Comparison of ENCODE assay signal across 12 mouse cellular contexts in genomic region chr2:73475519-73475918, GRCm38 (mm10). TPM values are rescaled to one million over a fixed set of nuclear protein-coding genes. Genes with fewer than 3 reads are reported as not detected.
DNase-seq lines count a peak whose midpoint lies in the region; ATAC-seq and TF ChIP-seq lines count a peak whose summit lies in the region.
"Had no signal": no experiment of that assay in that cellular context is flagged by ENCODE, and none has a peak within 500 bp of the region (broad histone marks: within the 10 kb centered on the region; RNA-seq: fewer than 3 reads in every experiment).

No protein-coding gene starts in this region.

- no peaks in the 10 kb centered on the region for H3K36me3 ChIP-seq in midbrain, embryonic 14.5 days (ENCODE audit: control insufficient read depth, insufficient read depth, low read length)
- H3K36me3 ChIP-seq in midbrain, embryonic 10.5 days = peaks cover 14% of the 10 kb centered on the region; the same call in 1 of the 2 replicates
- no peaks in the 10 kb centered on the region for H3K36me3 ChIP-seq in liver, embryonic 16.5 days (ENCODE audit: control insufficient read depth, insufficient read depth)
- no peaks in the 10 kb centered on the region for H3K36me3 ChIP-seq in stomach, postnatal 0 days (ENCODE audit: control insufficient read depth, insufficient read depth, low read length)
- H3K36me3 ChIP-seq: forebrain, embryonic 15.5 days; heart, embryonic 15.5 days; midbrain, embryonic 15.5 days had no signal

- no peak overlapping the region for H3K4me3 ChIP-seq in midbrain, embryonic 14.5 days (replicated peaks; ENCODE audit: low read depth, low read length)
- H3K4me3 ChIP-seq in midbrain, embryonic 10.5 days = no peak overlapping the region
- no peak overlapping the region for H3K4me3 ChIP-seq in liver, embryonic 16.5 days (ENCODE audit: low read depth, low read length)
- H3K4me3 ChIP-seq in stomach, postnatal 0 days (ENCODE audit: low read depth, low read length) = no peak overlapping the region
- H3K4me3 ChIP-seq: forebrain, embryonic 15.5 days; heart, embryonic 15.5 days; midbrain, embryonic 15.5 days had no signal

- H3K4me2 ChIP-seq in midbrain, embryonic 14.5 days (ENCODE audit: low read length) = no peak overlapping the region
- H3K4me2 ChIP-seq in liver, embryonic 16.5 days (ENCODE audit: low read depth, low read length) = no peak overlapping the region
- no peak overlapping the region for H3K4me2 ChIP-seq in stomach, postnatal 0 days (replicated peaks; ENCODE audit: low read depth)
- H3K4me2 ChIP-seq: forebrain, embryonic 15.5 days; heart, embryonic 15.5 days; midbrain, embryonic 15.5 days had no signal

- WGBS in midbrain, embryonic 14.5 days = 72% methylated on average over 3 of the region's 3 CpGs
- WGBS in midbrain, embryonic 10.5 days = 74% methylated on average over 3 of the region's 3 CpGs
- WGBS in liver, embryonic 16.5 days (ENCODE audit: insufficient replicate concordance) = 12% methylated on average over 3 of the region's 3 CpGs
- 32% methylated on average over 3 of the region's 3 CpGs for WGBS in stomach, postnatal 0 days

- no peaks in the 10 kb centered on the region for H3K27me3 ChIP-seq in midbrain, embryonic 14.5 days (ENCODE audit: control insufficient read depth, insufficient read depth, low read length)
- no peaks in the 10 kb centered on the region for H3K27me3 ChIP-seq in midbrain, embryonic 10.5 days (ENCODE audit: low read depth, poor library complexity, severe bottlenecking)
- H3K27me3 ChIP-seq in liver, embryonic 16.5 days (ENCODE audit: control insufficient read depth, insufficient read depth, low read depth, low read length) = no peaks in the 10 kb centered on the region
- H3K27me3 ChIP-seq in stomach, postnatal 0 days (ENCODE audit: control insufficient read depth, insufficient read depth, low read length) = no peaks in the 10 kb centered on the region
- H3K27me3 ChIP-seq: forebrain, embryonic 15.5 days; heart, embryonic 15.5 days; midbrain, embryonic 15.5 days had no signal

- no peaks in the 10 kb centered on the region for H3K4me1 ChIP-seq in midbrain, embryonic 14.5 days (ENCODE audit: control insufficient read depth, insufficient read depth, low read length)
- H3K4me1 ChIP-seq in midbrain, embryonic 10.5 days = no peaks in the 10 kb centered on the region
- H3K4me1 ChIP-seq in liver, embryonic 16.5 days (ENCODE audit: control insufficient read depth, low read depth, low read length) = peaks cover 28% of the 10 kb centered on the region
- H3K4me1 ChIP-seq in stomach, postnatal 0 days (replicated peaks; ENCODE audit: control insufficient read depth, insufficient read depth) = no peaks in the 10 kb centered on the region
- H3K4me1 ChIP-seq: midbrain, embryonic 15.5 days had no signal

- H3K9ac ChIP-seq in midbrain, embryonic 14.5 days (replicated peaks; ENCODE audit: low read length) = no peak overlapping the region
- no peak overlapping the region for H3K9ac ChIP-seq in liver, embryonic 16.5 days (ENCODE audit: low read depth, low read length)
- H3K9ac ChIP-seq in stomach, postnatal 0 days (ENCODE audit: low read length) = no peak overlapping the region
- H3K9ac ChIP-seq: forebrain, embryonic 15.5 days; heart, embryonic 15.5 days; midbrain, embryonic 15.5 days had no signal

- H3K9me3 ChIP-seq in midbrain, embryonic 14.5 days (ENCODE audit: control insufficient read depth, low read length) = no peaks in the 10 kb centered on the region
- no peaks in the 10 kb centered on the region; the same call in 1 of the 2 replicates for H3K9me3 ChIP-seq in midbrain, embryonic 10.5 days (replicated peaks)
- no peaks in the 10 kb centered on the region for H3K9me3 ChIP-seq in liver, embryonic 16.5 days (replicated peaks; ENCODE audit: control insufficient read depth, low read length)
- no peaks in the 10 kb centered on the region for H3K9me3 ChIP-seq in stomach, postnatal 0 days (ENCODE audit: control insufficient read depth, low read length)
- H3K9me3 ChIP-seq: forebrain, embryonic 15.5 days; heart, embryonic 15.5 days; midbrain, embryonic 15.5 days had no signal

- DNase-seq in heart, adult 11 months = peak; percentile 93
- DNase-seq in heart, postnatal 14 days = no peak
- DNase-seq in midbrain, embryonic 14.5 days = peak; percentile 25
- no peak for DNase-seq in midbrain, embryonic 10.5 days (ENCODE audit: low spot score)
- no peak for DNase-seq in stomach, postnatal 0 days (ENCODE audit: low spot score)
- DNase-seq in cerebellum, postnatal 10 days = no peak
- no peak for DNase-seq in spleen, postnatal 4 days (ENCODE audit: low spot score in 2 of 2)
- DNase-seq: kidney, postnatal 36 days had no signal

- TF ChIP-seq EP300 in stomach, postnatal 0 days (optimal IDR thresholded peaks at IDR 0.05) = no peak

- intact Hi-C loops in heart, postnatal 14 days (cut with DNase I) = no loop called here

- no peak for ATAC-seq in midbrain, embryonic 14.5 days (ENCODE audit: low FRiP score, low TSS enrichment)
- ATAC-seq in liver, embryonic 16.5 days (ENCODE audit: low read depth) = peak; percentile 75
- peak; percentile 12; the same call in 1 of the 2 replicates for ATAC-seq in stomach, postnatal 0 days (ENCODE audit: low FRiP score, low TSS enrichment)
- ATAC-seq: forebrain, embryonic 15.5 days; midbrain, embryonic 15.5 days had no signal

- no peak overlapping the region for H3K27ac ChIP-seq in midbrain, embryonic 14.5 days (replicated peaks; ENCODE audit: low read depth, low read length)
- H3K27ac ChIP-seq in midbrain, embryonic 10.5 days (replicated peaks) = no peak overlapping the region
- H3K27ac ChIP-seq in liver, embryonic 16.5 days (ENCODE audit: low read length) = 0 out of 2 replicates have a peak overlapping the region, but pooled peaks have one; percentile 4
- no peak overlapping the region for H3K27ac ChIP-seq in stomach, postnatal 0 days (replicated peaks)
- H3K27ac ChIP-seq: forebrain, embryonic 15.5 days; heart, embryonic 15.5 days; midbrain, embryonic 15.5 days had no signal

- TF ChIP-seq CTCF in stomach, postnatal 0 days (IDR thresholded peaks at IDR 0.05; ENCODE audit: low read depth) = no peak

RNA-seq across cellular contexts. Expression of gene Wipf1, which starts 54.0 kb away (rescaled TPM):
- 10 to 100 TPM; 18.8 to 19.4 TPM for total RNA-seq in heart, postnatal 14 days (2021)
- 1.7 and 2.8 TPM in 2 replicates for polyA plus RNA-seq in midbrain, embryonic 14.5 days (2014; fragmentation: Nextera tagmentation; extraction: Ambion mirVana)
- polyA plus RNA-seq in midbrain, embryonic 10.5 days (2016; fragmentation: Nextera tagmentation; extraction: Ambion mirVana) = 7.4 and 7.6 TPM in 2 replicates
- 3.2 and 4.1 TPM in 2 replicates for polyA plus RNA-seq in liver, embryonic 16.5 days (2015; fragmentation: Nextera tagmentation; extraction: Ambion mirVana)
- 3.1 and 3.3 TPM in 2 replicates for polyA plus RNA-seq in stomach, postnatal 0 days (2015; fragmentation: Nextera tagmentation; extraction: Ambion mirVana)

Comparison
In these comparisons a context has a peak if more than half of its experiments do, and no peak if none do; other contexts are left out.
1. DNase-seq: peak in heart, adult 11 months (single experiment) and midbrain, embryonic 14.5 days (single experiment); none in heart, postnatal 14 days (0 of 2), midbrain, embryonic 10.5 days (single experiment), stomach, postnatal 0 days (single experiment), cerebellum, postnatal 10 days (0 of 2) and spleen, postnatal 4 days (0 of 2).